ENCODE assay signal across 9 mouse cellular contexts in genomic region chr12:80724853-80725559, GRCm38 (mm10). TPM values are rescaled to one million over a fixed set of nuclear protein-coding genes. Genes with fewer than 3 reads are reported as not detected.
DNase-seq lines count a peak whose midpoint lies in the region; ATAC-seq lines count a peak whose summit lies in the region.
"Had no signal": no experiment of that assay in that cellular context is flagged by ENCODE, and none has a peak within 500 bp of the region (broad histone marks: within the 10 kb centered on the region; RNA-seq: fewer than 3 reads in every experiment).

No protein-coding gene starts in this region.

- H3K4me1 ChIP-seq in liver, embryonic 12.5 days = peaks cover 11% of the 10 kb centered on the region

- peaks cover 33% of the 10 kb centered on the region for H3K27me3 ChIP-seq in liver, embryonic 12.5 days (replicated peaks)

- no peak overlapping the region for H3K4me3 ChIP-seq in liver, embryonic 12.5 days
- H3K4me3 ChIP-seq: erythroblast, embryonic 14.5 days had no signal

- DNase-seq in A20 (ENCODE audit: low read depth, low spot score) = peak; percentile 71
- DNase-seq in T-cell, adult 2 months (ENCODE audit: low spot score) = peak; percentile 64
- peak; percentile 89 for DNase-seq in cerebellum, postnatal 36 days
- DNase-seq in gastrocnemius, postnatal 36 days = peak; percentile 62 to 74
- peak; percentile 95 for DNase-seq in kidney, postnatal 10 days
- peak; percentile 82 for DNase-seq in ovary, postnatal 36 days (ENCODE audit: low spot score)
- peak; percentile 64 for DNase-seq in thymus, postnatal 0 days (ENCODE audit: low spot score)

- H3K4me2 ChIP-seq in liver, embryonic 12.5 days = peak overlapping the region; percentile 12; the same call in 1 of the 2 replicates

- intact Hi-C loops in gastrocnemius, postnatal 36 days (cut with DNase I) = loop anchor here (5.0 kb wide), 2 partner anchors 48 to 563 kb away; no protein-coding TSS in a partner anchor

- no peaks in the 10 kb centered on the region for H3K9me3 ChIP-seq in liver, embryonic 12.5 days (replicated peaks)

- no peak overlapping the region for H3K9ac ChIP-seq in liver, embryonic 12.5 days

- no peak overlapping the region for H3K27ac ChIP-seq in liver, embryonic 12.5 days

- ATAC-seq in liver, embryonic 12.5 days = no peak

- H3K36me3 ChIP-seq in liver, embryonic 12.5 days = no peaks in the 10 kb centered on the region

- WGBS in liver, embryonic 12.5 days (ENCODE audit: insufficient replicate concordance) = 25% methylated on average over 10 of the region's 10 CpGs

RNA-seq across cellular contexts. Expression of gene Plekhd1, which starts 32.6 kb away (rescaled TPM):
- not detected for total RNA-seq in gastrocnemius, postnatal 36 days (2021)
- 0.44 and 0.66 TPM in 2 replicates for polyA plus RNA-seq in liver, embryonic 12.5 days (2016; fragmentation: Nextera tagmentation; extraction: Ambion mirVana)
- 0.08 and 0.16 TPM in 2 replicates for polyA plus RNA-seq in thymus, postnatal 0 days (2015; fragmentation: Nextera tagmentation; extraction: Ambion mirVana)

RNA-seq across cellular contexts. Expression of gene Ccdc177, which starts 35.5 kb away (rescaled TPM):
- not detected for total RNA-seq in gastrocnemius, postnatal 36 days (2021)
- polyA plus RNA-seq in liver, embryonic 12.5 days (2016; fragmentation: Nextera tagmentation; extraction: Ambion mirVana) = not detected in 2 replicates
- polyA plus RNA-seq in thymus, postnatal 0 days (2015; fragmentation: Nextera tagmentation; extraction: Ambion mirVana) = 0.03 TPM in 1 of 2 replicates, not detected in the other
- polyA plus RNA-seq: erythroblast, embryonic 14.5 days had no signal
